Mouse (Mus musculus) kidney, adult 2 months (tissue): ENCODE measurements at regions not wholly inside any gene's neighbourhood (a gene's known extent, or its start where the extent isn't known, plus 50 kb on each side); places are given as distances from the start of the nearest gene placed in this dataset.

Source experiments
- DNase-seq: peaks from one replicate; pipeline ENCODE4 v3.0.0; 2021
- H3K27ac ChIP-seq: fragments of 200-500 bp; 2 replicates; pipeline ENCODE4 v1.5.1; 2012; ENCODE audit warnings: low read depth, low read length, control low read depth, inconsistent platforms; ENCODE audit not compliant: insufficient read depth
- H3K27me3 ChIP-seq: fragments of 200-500 bp; replicated peaks from 2 replicates; pipeline ENCODE4 v1.6.1; 2012; ENCODE audit warnings: mild to moderate bottlenecking, moderate library complexity, low read length, inconsistent platforms; ENCODE audit not compliant: control insufficient read depth, insufficient read depth
- H3K36me3 ChIP-seq: fragments of 200-500 bp; 2 replicates; pipeline ENCODE4 v1.6.1; 2012; ENCODE audit warnings: mild to moderate bottlenecking, moderate library complexity, low read length, inconsistent platforms; ENCODE audit not compliant: control insufficient read depth, insufficient read depth
- H3K4me1 ChIP-seq: fragments of 200-500 bp; 2 replicates; pipeline ENCODE4 v1.6.1; 2011; ENCODE audit warnings: low read length; ENCODE audit not compliant: control insufficient read depth, insufficient read depth
- H3K4me3 ChIP-seq: fragments of 200-500 bp; 2 replicates; pipeline ENCODE4 v1.5.1; 2011; ENCODE audit warnings: mild to moderate bottlenecking, low read depth, low read length, control low read depth; ENCODE audit not compliant: insufficient read depth
- CTCF ChIP-seq: fragments of 200-500 bp; conservative IDR thresholded peaks from 2 replicates; pipeline ENCODE4 v1.5.1; 2011; ENCODE audit warnings: low read depth, mild to moderate bottlenecking, control low read depth, low read length, moderate library complexity, mixed read lengths; ENCODE audit not compliant: insufficient read depth, insufficient read length
- POLR2A ChIP-seq: fragments of 200-500 bp; IDR thresholded peaks from one replicate; pipeline ENCODE4 v1.6.1; 2011; ENCODE audit warnings: low read depth, low read length, control low read depth
- WGBS: fragments of 180-500 bp; shearing (Covaris S2); methylation state at CpG from one replicate; pipeline ENCODE4 v1.1.7; 2018; 5-methylcytosine and 5-hydroxymethylcytosine counted together

DNA sequence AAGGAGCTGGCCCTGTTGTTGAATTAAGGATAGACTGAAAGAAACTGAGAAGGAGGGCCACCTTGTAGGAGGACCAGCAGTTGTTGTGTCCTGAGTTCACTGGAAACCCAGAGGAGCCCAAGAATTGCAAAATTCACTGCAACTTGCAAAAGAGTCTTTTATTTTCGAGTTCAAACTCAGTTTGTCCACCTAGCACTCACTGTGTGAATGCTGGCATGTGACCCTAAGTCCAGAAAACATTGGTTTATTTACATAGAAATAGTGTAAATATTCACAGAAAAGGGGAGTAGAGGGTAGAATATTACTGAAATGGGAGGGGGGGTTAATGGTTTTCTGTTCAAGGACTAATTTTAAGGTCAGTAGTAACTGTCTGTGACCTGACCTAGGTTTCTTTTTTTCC is 394.7 kb downstream of the 4933405O20Rik start:
- no peak for DNase-seq
- Histone ChIP-seq H3K36me3 (no peaks in the 10 kb centered on the region), H3K27me3 (no peaks in the 10 kb centered on the region), H3K4me3 (no peak overlapping the region), H3K4me1 (no peaks in the 10 kb centered on the region), H3K27ac (no peak overlapping the region)
- WGBS = 59% methylated on average over 1 of the region's 1 CpGs
- TF ChIP-seq CTCF (no peak), POLR2A (no peak)

DNA sequence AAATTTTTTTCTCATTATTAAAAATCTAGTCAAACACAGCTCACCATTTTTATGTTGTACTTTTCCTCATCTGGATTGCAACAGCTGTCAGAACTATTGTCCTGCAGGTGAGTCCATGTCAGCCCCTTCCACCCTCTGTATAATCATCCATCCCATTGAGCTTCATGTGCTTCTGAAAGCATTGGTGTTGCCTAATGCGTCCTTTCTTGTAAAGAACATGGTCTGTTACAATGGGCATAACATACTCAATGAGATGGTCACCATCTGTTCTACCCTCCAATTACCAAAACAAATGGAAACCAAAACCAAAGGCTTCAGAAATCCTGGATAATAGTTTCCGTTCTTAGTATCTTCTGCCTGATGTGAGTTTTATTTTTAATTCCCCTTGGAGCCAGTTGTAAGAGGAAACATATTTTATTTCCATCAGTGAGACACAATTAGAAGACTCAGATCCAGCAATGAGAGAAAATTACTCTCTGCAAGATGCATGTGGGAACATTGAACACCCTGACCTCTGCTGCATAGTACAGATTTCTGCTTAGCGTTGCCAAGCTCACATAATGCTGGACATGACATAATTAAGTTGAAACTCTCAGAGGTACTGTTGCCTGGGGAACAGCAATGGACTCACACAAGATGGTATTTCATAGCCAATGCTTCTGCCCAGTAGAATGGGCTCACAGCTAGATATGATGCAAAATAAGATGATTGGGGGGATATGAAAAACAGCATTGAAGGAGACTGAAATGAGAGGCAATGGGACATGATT is 443.1 kb downstream of the 4933405O20Rik start:
- TF ChIP-seq POLR2A (no peak), CTCF (no peak)
- H3K27ac ChIP-seq = no peak overlapping the region
- 82% methylated on average over 3 of the region's 3 CpGs for WGBS
- no peak for DNase-seq
- H3K4me1 ChIP-seq = no peaks in the 10 kb centered on the region
- H3K36me3 ChIP-seq = no peaks in the 10 kb centered on the region
- H3K27me3 ChIP-seq = no peaks in the 10 kb centered on the region
- H3K4me3 ChIP-seq = no peak overlapping the region

DNA sequence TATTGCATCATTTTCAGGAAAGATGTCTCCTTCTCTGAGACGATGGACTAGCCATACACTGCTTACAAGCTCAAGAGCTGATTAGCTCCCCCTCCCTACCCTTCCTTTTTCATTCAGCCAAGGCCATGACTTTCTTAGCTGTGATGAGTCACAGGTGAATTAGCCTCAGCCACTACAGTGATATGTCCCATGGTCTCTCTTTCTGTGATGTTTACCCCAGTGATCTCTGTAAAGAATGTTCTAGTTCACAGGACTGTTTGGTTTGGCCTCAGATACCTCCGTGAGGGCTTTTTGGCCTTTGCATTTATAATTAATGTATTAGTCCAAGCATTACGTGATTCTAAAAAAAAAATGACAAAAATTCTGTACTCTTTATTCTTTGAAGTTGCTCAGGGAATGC is 452.5 kb downstream of the 4933405O20Rik start:
- 67% methylated on average over 3 of the region's 3 CpGs for WGBS
- H3K4me1 ChIP-seq = no peaks in the 10 kb centered on the region
- no peaks in the 10 kb centered on the region for H3K36me3 ChIP-seq
- H3K27me3 ChIP-seq = no peaks in the 10 kb centered on the region
- no peak overlapping the region for H3K4me3 ChIP-seq
- TF ChIP-seq CTCF (no peak), POLR2A (no peak)
- H3K27ac ChIP-seq = no peak overlapping the region
- no peak for DNase-seq

DNA sequence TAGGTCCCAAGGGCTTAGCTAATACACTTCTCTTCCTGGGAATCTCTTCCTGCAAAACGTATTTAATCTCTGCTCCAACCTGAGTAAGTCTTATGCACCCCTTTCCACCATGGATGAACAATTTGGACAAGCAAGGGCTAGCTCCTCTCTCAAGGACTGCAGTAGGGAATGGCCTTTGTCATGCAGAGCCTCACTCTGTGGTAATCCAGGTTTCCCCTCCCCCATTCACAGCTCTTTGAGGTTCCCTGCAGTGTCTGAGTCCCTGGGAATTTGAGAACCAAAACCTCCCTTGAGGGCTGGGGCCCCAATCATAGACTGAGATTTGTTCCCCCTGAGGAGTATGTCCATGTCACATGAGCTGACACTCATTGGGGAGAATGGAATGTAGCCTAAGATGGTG is 442.5 kb upstream of the Ano5 start:
- DNase-seq = no peak
- Histone ChIP-seq H3K27me3 (no peaks in the 10 kb centered on the region), H3K27ac (no peak overlapping the region), H3K4me3 (no peak overlapping the region), H3K36me3 (no peaks in the 10 kb centered on the region), H3K4me1 (no peaks in the 10 kb centered on the region)
- TF ChIP-seq CTCF = no peak
- no peak for TF ChIP-seq POLR2A
- WGBS = 29% methylated on average over 1 of the region's 1 CpGs

DNA sequence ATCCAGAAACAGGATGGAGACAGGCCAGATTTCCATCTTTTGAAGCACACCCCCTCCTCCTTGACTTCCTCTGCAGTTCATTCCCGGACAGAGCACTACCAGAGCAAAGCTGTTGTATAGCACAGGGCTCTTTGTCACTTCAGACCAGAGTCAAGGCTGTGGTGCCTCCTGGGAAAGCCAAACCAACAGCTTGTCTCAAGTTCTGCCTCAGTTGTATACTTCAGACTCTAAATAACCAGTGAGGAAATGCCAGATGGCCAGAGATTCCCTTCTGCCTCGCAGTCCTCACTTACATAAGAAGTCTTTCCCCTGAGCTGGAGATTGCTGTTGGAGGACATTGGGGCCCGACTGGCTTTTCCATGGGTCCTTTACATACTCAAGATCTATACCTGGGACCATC is 417.1 kb upstream of the Ano5 start:
- Histone ChIP-seq H3K4me3 (no peak overlapping the region), H3K27me3 (no peaks in the 10 kb centered on the region), H3K27ac (no peak overlapping the region), H3K4me1 (no peaks in the 10 kb centered on the region), H3K36me3 (no peaks in the 10 kb centered on the region)
- DNase-seq = no peak
- no peak for TF ChIP-seq CTCF
- no peak for TF ChIP-seq POLR2A
- 66% methylated on average over 3 of the region's 3 CpGs for WGBS

DNA sequence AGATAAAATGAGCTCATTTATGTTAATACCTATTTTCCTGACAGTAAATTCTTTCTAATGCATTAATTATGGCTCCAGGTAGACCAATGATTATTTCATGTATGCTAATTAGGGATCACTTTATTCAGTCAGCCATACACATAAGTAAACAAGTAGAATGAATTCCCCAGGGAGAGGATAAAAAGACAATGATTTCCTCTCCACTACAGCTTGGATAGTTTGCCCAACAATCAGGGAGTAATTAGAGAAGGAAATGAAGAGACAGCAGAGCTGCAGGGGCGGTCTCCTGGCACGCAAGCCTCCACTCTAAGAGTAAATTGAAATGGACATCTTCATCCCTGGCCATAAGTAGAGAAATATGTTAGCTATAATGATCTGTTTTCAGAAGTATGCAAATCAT is 409.7 kb upstream of the Ano5 start:
- DNase-seq = no peak
- Histone ChIP-seq H3K27ac (no peak overlapping the region), H3K36me3 (no peaks in the 10 kb centered on the region), H3K27me3 (no peaks in the 10 kb centered on the region), H3K4me1 (no peaks in the 10 kb centered on the region), H3K4me3 (no peak overlapping the region)
- TF ChIP-seq CTCF (no peak), POLR2A (no peak)
- 52% methylated on average over 2 of the region's 2 CpGs for WGBS

DNA sequence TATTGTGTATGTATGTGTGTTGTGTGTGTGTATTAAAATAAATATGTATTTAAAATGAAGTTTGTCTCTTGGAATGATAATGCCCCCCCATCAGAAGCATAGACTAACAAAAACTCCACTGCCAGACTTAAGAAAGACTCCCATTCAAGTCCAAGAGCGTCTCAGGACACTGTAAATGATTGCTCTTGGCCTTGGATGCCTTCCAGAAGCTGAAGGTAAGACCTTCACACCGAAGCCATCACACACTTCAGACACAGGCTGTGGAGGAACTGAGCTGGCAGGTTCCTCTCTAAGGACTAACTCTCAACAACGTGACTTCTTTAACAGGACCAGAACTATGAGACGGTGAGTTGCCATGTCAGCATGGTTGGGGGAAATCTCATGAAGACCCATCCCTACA is 370.0 kb upstream of the Ano5 start:
- H3K4me1 ChIP-seq = no peaks in the 10 kb centered on the region
- no peaks in the 10 kb centered on the region for H3K27me3 ChIP-seq
- no peak overlapping the region for H3K27ac ChIP-seq
- no peak for TF ChIP-seq POLR2A
- TF ChIP-seq CTCF = no peak
- H3K4me3 ChIP-seq = no peak overlapping the region
- peak; percentile 63 for DNase-seq
- 53% methylated on average over 4 of the region's 4 CpGs for WGBS
- H3K36me3 ChIP-seq = no peaks in the 10 kb centered on the region
